Mouse (Mus musculus) Muller cell, postnatal 12 days (primary cell): ENCODE data around the gene Krtap19-4.
A peak's percentile ranks its signal among the peaks of the same experiment; 100 is the strongest.

ENCODE experiments used
- DNase-seq: peaks from one replicate; pipeline ENCODE4 v3.0.0-alpha.2; 2015; ENCODE audit errors: inconsistent ontology term

Krtap19-4 gene

DNA sequence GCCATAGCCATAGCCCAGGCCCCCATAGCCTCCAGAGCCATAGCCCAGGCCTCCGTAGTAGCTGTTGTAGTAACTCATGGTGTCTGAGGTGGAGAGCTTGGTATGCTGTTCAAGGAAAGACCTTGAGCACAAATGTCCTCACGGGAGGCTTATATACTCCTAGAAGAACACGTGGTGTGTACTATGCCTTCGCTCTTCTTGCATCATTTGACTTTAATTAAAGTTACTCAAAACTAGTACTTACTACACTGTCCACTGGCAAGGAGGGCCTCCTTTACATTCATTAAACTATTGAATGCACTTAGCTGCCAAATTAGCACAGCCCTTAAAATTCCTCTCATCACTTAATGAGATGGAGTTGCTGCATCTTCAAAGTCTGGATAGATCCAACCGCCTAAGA is at the start of gene Krtap19-4:
TSS of gene Krtap19-4 (minus strand) at position 101 of the 400 bp plus-strand sequence.
- DNase-seq, result no peak

DNA sequence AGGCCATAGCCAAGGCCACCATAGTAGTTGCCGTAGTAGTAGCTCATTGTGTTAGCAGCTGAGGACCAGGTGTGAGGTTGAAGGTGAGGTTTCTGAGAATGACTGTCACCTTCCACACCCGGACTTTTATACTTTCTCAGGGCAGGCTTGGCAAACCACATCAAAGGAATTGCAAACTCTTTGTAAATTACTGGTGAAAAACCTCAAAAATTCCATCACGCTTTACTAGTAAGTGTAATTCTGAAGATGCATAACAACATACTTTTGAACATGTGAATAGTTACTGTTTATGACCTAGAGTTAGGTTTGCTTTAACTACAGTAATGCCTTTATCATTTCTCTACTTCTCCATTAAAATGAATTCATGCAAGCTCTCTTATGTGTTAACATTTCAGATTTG is 47.3 kb upstream of the Krtap19-4 start, which contains the start of gene Krtap19-9b:
TSS of gene Krtap19-9b (minus strand) at position 101 of the 400 bp plus-strand sequence.
- DNase-seq, result no peak

DNA sequence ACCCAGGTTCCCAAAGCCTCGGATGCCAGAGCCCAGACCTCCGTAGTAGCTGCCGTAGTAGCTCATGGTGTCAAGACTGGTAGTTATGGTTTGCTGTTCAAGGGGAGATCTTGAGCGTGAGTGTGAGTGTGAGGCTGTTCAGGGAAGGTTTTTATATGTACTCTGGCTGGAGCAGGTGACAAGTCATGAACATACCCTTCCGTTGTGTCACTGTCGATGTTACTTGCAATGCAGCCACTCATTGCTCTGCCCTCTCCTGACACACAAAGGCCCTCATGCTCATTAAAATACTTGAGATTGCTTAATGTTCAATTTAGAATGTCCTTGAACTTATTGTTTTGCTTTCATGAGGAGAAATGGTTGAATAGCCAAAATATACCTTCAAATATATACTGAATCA is 11.5 kb upstream of the Krtap19-4 start, which contains the start of gene Krtap19-5:
TSS of gene Krtap19-5 (minus strand) at position 101 of the 400 bp plus-strand sequence.
- no peak for DNase-seq

DNA sequence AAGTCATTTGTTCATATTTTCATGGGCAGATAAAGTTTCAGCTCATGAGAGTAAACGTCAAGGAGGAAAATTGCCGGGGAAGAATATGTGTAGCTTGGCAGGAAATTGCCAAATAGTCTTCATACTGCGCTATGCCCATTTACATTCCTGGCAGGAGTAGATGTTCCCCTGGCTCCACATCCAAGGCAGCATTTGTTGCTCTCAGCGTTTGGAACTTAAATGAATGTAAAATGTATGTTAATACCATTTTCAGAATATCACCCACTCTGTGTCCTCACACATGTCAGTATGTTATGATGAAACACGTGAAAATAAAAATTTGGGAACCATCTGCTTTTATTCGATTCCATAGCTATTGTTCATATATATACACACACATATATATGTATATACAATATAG is 2.0 kb upstream of the Krtap19-4 start:
- DNase-seq, result no peak

DNA sequence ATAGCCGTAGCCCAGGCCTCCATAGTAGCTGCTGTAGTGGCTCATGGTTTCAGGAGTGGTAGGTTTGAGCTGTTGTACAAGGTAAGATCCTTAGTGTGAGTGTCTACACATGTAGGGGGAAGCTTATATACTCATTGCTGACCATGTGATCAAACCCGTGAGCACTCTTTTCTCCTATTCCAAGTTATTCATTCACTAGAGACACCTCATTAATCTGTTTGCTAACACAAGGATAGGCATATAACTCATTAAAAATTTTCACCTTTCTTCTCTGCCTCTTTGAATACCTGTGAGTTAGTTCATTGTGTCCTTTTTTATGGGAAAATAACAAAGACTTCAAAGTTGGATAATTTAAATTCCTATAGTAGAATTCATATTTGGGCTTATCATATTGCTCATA is 7.0 kb downstream of the Krtap19-4 start, which contains the start of gene Krtap19-3:
TSS of gene Krtap19-3 (minus strand) at position 101 of the 400 bp plus-strand sequence.
- no peak for DNase-seq

DNA sequence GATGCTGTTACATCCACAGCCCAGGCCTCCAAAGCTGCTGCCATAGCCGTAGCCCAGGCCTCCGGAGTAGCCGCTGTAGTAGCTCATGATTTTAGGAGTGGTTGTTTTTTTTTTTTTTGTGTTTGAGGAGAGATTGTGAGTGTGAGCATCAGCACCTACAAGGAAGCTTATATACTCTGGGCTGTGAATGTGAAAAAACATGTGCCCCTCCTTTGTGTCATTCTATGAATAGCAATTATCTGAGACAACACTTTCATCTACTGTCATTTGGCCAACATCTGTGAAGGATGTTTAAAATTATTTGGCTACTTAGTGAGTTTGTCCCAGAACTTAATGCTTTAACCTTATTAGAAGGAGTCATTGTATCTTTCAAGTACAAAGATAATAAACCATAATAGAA is 10.7 kb downstream of the Krtap19-4 start, which contains the start of gene Krtap19-2:
TSS of gene Krtap19-2 (minus strand) at position 101 of the 400 bp plus-strand sequence.
- no peak for DNase-seq

DNA sequence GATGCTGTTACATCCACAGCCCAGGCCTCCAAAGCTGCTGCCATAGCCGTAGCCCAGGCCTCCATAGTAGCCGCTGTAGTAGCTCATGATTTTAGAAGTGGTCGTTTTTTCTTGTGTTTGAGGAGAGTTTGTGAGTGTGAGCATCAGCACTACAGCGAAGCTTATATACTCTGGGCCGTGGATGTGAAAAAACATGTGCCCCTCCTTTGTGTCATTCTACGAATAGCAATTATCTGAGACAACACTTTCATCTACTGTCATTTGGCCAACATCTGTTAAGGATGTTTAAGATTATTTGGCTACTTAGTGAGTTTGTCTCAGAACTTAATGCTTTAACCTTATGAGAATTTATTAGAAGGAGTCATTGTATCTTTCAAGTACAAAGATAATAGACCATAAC is 15.6 kb downstream of the Krtap19-4 start, which contains the start of gene Krtap19-1:
TSS of gene Krtap19-1 (minus strand) at position 101 of the 400 bp plus-strand sequence.
- no peak for DNase-seq

DNA sequence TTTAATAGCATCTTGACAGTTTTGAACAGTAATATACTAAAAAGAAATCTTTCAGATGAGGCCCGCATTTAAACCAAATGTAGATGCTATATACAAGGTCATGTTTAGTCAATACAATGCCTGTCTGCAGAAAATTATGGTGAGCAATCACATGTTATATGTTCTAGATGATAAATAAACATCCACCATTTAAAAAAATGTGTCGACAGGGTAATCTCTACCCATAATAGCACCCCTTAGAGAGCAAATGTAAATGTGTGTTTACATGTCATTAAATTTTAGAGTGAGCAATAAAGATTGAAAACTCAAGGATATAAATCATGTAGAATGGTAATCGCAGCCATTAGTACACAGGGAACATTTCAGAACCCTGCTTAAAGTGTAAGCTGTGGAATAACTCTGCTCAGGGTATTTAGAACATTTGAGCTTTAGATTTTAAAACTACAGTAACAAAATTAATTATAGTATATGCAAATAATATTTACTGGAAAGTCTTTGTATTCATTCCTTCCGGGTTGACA is 19.9 kb downstream of the Krtap19-4 start:
- DNase-seq, result no peak

DNA sequence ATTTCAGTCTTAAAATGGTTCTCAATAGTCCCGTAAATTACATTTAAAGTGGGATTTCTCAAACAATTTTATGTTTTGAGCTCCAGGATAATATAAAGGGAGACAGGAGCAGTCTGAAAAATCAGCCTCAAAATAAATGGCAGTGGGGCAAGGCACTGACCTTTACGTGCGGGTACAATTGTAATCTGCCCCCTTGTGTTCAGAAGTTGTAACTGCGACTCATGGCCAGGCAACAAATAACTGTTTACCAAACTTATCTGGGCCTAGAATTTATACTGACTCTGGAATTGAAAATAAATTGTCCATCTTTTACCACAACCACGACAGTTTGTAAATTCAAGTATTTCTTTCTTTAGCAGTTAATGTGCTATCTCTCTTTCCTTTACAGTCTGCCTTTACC is 33.4 kb downstream of the Krtap19-4 start:
- peak; percentile 14 for DNase-seq

DNA sequence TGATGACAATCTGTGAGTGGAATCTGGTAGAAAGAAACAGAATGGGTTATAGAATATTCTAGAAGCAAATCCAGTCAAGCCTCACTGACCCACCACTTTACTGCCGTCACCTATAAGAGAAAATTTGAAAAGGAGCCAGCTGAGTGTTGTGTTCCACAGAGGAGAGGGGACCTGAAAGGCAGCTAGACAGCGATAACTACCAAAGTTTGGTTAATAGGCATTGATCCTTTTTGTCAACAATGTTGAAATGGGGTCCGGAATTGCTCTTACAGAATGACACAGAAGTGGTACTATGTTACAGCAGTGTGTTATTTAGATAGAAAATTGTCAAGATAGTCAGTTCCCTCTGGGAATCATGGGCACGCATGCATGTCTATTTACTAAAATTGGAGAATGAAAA is 36.3 kb downstream of the Krtap19-4 start:
- DNase-seq, result no peak

DNA sequence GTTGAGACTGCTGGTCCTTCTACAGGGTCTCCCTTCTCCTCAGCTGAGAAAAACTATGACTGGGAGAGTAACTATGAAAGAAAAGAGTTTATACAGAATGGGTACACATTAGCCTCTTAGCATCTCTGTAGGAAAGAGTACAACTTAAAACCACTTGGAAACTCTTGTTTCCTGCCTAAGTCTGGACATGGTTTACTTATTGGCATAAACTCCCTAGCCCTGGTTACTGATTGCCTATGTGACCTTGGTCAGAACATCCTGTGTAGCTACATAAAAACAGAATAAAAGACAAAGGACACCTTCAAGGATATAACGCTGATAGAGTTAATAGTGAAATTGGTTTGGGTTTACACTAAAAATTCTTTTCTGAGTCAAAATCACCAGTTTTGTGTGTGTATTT is 37.5 kb downstream of the Krtap19-4 start:
- DNase-seq, result no peak
